Mouse (Mus musculus) CH12F3 (cell line): ENCODE data around the gene Zdhhc12.
"Not testable (repeated sequence)": the region's sequence is repeated elsewhere in the genome, so short reads cannot be mapped to it uniquely, and the experiment has no call there.

ENCODE experiments used
- in situ Hi-C: fragments of 300-500 bp; cut with MboI; formaldehyde crosslinking; loops from 2 replicates; pipeline ENCODE4 v1.14.3; 2020; ENCODE audit warnings: low sequenced_read_pairs

The Zdhhc12 gene

DNA sequence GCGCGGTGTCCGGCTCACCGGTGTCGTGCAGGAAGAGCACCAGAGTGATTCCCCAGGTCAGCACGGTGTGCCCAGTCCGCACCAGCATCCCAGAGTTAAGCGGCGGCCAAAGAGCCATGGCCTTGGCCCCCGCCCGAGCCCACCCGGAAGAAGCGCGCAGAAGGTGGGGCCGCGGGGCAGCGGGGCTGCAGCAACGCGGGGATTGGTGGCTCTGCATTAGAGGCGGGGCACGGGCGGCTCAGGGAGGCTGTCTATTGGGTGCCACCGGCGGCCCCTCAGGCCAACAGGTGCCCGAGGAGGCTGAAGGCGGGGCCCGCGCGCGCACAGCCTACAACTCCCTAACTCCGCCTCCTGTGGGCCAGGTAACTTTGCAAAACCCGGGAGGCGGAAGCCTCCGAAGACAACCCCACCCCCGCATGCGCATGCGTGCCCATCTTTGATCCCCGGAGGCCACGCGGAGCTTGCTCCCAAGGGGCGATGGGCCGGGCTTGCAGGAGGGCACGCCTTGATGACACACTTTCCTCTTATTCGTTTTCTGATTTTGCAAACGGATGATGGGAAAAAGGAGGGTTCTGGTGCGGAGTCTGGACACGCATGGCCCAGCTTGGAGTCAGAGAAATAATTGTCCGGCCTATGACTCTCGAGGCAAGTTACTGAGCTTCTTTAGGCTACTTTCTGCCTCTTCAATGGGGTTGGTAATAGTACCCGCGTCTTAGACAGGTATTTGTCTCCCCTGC, at the start of gene Zdhhc12:
Gene Zdhhc12, minus strand, starts transcription at position 178 of the 737 bp plus-strand sequence.
- in situ Hi-C loops: no loop called here

DNA sequence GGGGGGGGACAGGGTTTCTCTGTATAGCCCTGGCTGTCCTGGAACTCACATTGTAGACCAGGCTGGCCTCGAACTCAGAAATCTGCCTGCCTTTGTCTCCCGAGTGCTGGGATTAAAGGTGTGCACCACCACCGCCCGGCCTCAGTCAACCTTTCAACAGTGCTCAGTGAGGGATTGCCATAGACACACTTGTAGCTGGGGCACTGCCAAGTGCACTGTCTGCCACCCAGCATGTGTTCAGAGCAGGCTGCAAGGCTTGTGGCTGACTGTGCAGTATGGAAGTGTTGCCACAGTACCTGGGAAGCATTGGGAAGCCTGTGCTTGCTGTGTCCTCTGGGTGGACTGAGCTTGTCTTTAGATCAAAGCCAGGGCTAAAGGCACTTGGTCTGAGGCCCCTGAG, 46.6 kb upstream of the Zdhhc12 start:
- in situ Hi-C loops: not testable (repeated sequence)

DNA sequence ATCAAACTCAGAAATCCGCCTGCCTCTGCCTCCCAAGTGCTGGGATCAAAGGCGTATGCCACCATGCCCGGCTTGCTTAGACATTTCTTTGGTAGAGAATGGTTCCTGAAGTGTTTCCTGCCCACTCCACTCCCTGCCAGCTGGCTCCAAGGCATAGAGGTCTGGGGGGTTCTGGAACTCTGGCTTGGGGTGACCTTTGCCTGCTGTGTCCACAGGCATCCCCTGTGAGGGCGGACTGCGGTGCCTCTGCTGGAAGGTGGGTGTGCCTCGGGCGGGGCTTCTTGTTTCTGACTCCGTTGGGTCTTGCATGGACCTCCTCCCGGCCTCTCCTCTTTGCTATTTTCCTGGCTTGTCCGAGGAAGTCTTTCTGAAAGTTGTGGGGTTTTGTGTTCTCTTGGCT, 43.0 kb upstream of the Zdhhc12 start:
- in situ Hi-C loops: no loop called here

DNA sequence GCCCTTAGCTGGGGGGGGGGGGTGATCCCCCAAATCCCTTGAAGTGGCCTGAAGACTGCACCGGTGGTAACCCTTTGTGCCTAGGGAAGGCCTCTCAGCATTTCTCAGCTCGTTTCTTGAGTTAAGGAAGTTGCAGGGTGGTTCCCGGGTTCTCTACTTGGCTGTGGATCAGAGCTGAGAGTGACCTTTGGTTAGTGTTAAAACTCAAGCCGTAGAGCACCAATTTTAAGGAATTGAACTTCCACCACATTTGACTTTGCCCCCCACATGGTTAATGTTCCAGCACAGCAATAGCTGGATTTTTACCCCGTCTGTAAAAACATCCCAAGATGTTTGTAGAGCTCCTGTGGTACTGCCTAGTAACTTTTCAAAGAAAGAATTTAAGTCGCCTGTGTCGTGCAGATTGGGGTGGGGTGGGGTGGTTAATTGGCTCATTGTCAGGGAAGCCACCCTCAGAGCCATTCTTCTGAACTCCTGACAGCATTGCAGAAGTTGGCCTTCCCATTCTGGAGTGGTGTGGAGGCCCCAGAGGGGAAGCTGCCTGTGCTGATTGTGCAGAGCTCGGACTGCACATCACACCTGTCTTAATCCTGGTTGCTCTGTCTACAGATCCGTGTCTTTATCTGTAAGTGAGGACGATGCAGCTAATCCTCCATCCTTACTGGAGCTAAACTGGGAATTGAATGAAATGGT, 41.6 kb upstream of the Zdhhc12 start:
- in situ Hi-C loops: no loop called here

DNA sequence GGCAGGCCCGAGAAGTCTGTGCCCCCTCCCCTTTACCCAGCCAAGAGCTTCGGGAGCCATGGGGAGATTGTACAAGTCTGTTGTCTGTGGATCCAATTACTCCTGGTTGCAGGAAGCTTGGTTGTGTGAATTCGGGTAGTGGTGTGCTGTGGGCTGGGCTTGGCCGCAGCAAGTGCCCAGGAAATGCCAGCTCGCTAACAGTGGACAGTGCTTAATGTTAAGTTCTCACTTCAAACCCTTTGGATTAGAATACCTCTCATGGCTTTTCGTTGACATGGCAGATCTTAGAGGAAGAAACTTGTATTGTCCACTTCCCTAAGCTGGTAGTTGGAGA, 40.9 kb upstream of the Zdhhc12 start:
- in situ Hi-C loops: no loop called here

DNA sequence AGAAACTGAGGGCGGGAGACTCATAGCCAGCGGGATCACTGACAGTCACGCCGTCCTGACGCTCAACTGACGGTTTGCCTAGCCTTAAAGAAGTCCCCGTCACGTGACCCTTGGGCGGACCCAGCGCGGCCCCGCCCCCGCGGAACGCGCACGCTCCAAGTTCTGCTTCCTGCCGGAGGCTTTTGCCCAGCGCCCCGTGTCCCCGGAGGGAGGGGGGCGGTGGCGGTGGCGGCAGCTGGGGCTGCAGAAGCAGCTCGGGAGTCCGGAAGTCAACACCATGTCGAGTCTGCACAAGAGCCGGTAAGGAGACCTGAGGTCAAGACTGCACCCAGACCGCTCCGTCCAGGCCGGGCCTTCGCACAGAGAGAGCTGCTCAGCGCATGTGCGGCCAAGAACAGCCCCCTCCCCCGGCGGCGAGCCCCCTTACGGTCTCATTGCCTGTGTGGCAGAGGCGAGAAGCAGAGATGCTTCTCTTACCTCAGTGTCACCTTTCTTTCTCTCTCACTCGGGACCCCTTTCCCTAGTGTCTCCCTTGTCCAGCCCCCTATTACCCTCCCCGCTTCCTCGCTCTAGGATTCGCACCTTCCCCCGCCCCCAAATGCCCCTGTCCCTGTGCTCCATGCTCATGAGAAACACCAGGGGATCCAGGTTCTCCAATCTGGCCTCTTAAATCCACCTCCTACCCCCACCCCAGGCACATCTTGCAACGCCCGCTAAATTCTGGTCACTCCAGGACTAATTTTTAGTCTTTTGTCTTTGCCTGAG, 40.3 kb upstream of the Zdhhc12 start, which contains the start of gene Tbc1d13:
Gene Tbc1d13, plus strand, starts transcription at position 134 of the 765 bp plus-strand sequence.
- in situ Hi-C loops: no loop called here

DNA sequence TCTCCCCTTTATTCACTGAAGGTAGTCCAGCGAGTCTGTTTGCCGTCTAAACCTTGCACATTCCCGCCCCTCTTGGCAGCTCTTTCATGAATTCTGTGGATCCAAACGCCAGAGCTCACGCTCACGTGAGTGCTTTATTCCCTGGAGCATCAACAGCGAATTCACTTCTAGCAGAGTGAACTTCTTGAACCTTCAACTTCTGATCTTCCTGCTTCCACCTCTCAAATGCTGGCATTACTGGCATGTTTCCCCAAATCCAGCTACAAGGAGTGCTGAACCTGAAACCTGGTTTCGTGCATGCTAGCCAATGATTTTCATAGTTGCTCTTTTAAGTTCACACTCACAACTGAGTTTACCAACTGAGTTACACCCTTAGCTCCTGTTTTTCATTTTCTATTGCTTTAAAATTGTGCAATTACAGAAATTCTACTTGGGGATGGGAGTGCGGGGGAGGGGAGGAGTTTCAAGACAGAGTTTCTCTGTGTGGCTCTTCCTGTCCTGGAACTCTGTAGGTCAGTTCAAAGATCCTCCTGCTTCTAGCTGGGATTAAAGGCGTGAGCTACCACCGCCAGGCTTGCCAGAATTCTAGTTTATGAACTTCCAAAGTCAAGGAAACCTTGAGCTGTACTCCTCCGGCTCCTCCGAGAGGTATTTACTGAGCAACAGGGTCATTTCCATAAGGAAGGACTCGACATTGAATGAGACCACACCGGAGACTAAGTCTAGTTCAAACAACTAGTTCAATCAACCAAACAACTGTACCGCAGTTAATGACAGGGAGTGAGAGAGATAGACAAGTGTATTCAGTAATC, 39.6 kb upstream of the Zdhhc12 start:
- in situ Hi-C loops: no loop called here

DNA sequence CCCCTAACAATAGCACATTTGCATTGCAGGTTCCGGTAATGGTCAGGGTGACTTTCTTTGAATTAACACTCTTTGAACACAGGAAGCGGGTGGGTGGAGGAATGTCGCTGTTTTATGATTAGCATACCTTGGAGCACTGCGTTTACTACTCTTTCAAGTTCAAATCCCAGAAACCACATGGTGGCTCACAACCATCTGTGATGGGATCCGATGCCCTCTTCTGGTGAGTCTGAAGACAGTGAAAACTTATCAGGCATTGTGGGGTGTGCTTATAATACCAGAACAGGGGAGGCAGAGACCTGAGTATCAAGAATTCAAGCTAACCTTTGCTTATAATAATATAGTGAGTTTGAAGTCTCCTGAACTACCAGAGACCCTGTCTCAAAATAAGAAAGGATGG, 37.8 kb upstream of the Zdhhc12 start:
- in situ Hi-C loops: not testable (repeated sequence)

DNA sequence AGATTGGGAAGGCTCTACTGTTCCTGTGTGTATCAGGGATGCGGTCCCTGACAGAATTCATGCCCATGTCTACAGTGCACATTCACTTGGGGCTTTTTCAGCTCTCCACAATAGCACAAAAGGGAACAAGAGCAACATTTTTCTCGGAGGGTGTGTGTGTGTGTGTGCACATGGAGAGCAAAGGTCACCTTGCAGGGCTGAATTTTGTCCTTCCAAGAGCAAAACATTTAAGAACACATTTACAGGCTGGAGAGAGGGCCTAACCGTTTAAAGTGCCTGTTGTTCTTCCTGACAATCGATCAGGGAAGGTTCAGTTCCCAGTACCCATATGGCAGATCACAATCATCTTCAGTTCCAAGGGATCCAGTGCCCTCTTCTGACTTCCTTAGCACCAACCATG, 36.7 kb upstream of the Zdhhc12 start:
- in situ Hi-C loops: no loop called here

DNA sequence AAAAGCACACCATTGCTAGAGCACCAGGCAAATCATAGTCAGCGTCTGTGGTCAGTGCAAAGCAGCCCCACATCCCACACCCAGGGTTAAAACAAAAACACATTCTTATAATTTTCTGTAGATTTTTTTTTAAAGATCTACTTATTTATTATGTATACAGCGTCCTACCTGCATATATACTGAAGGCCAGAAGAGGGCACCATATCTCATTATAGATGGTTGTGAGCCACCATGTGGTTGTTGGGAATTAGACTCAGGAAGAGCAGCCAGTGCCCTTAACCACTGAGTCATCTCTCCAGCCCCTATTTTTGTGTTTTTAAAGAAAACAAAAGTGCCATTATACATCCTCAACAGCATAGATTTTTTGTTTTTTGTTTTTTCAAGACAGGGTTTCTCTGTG, 35.3 kb upstream of the Zdhhc12 start:
- in situ Hi-C loops: no loop called here

DNA sequence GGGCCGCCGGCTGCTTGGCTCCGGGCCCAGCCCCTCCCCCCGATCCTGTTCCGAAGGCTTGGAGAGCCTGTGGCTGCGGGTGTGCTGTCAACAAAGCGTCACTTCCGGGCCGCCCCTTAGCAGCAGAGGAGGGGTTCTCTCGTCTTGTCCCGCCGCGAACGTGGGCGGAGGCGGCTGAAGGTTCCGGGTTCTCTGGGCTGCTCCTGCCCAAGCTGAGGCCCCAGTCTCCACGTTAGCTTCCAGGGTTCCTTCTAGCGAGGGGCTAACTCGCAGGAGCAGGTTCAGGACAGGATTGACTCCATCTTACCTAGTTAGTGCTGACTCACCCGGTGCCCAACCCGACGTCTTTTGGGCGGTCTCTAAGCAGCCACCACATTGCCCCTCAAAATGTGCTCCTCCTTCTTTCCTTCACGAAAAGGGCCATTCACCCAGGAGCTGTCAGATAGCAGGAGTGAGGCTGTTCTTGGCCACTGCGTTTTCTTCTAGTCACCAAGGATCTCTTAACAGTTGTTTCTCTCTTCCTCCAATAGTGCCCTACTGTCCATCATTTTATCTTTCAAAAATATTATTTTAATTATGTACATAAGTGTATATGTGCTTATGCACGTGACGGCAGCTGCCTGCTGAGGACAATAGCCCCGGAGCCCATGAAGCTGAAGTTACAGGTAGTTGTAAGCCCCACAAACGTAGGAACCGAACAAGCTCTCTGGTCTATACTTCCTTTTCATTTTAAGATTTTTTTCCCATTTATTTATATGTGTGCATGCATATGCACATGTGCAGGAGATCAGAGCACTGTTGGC, 31.2 kb upstream of the Zdhhc12 start, which contains the start of gene Zer1:
Gene Zer1, minus strand, starts transcription at position 114 of the 803 bp plus-strand sequence.
- in situ Hi-C loops: no loop called here

DNA sequence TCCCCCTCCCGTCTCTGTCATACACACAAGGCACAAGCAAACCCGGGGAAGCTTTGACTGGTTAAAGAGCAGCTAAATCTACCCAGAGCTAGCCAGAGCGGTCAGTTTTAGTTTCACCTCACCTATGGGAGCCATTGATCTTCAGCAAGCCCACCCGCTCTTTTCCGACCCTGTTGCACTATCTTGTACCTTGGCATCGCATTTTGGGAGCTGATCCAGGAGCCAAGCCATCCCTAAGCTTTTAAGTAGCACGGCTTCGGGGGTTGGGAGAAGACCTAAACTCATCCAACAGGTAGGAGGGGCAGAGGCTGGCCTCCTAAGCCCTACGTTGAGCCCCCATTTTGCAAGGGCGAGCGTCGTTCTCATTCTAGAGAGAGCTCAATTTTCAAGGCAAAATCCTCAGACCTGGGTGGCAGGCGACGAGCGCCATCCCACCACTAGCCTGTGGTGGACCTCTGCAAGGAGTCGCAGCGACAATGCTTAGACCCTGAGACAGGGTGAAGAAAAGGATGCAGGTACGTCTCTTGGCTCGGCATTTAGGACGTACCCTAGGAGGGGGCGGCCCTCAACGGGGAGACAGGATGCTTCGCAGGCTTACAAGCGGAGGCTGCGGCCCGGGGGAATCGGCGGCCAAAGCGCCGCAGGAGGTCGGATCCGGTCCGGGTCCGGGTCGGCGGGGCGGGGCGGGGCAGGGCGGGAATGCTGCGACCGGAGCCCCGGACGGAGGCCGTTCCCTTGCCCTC, 30.5 kb upstream of the Zdhhc12 start:
- in situ Hi-C loops: no loop called here

DNA sequence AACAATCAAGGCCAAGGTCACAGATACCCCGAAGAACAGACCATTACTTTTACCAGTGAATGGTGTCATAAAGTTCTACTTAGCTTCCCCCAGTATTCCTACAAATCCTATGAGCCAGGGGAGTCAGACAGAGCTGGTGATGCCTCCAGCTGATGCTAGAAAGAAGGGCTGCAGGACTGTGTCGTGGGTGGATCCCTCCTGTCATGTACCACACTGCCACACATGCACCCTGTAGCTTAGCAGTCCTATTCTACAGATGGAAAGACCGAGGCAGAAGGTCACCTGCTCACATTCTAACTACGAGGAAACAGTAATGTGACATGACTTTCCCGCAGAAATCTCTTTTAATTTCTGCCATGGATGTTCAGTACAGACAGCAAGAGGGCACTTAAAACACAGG, 29.3 kb upstream of the Zdhhc12 start:
- in situ Hi-C loops: no loop called here

DNA sequence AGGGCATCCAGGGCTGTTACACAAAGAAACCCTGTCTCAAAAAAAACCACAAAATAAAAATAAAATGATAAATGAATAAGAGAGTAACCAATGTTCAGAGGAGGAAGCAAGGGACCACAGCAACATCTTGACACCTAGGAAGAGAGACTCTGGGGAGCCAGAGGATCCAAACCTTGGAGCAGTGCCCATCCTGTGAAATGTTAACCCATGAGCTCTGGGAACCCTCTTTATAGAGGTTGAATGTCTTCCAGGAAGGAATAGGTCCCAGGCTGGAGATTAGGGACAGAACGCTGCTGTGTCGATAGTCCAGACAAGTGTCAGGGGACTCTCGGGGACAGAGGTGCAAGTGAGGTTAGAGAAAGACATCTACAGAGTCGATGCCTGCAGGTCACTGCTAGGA, 26.8 kb upstream of the Zdhhc12 start:
- in situ Hi-C loops: no loop called here

DNA sequence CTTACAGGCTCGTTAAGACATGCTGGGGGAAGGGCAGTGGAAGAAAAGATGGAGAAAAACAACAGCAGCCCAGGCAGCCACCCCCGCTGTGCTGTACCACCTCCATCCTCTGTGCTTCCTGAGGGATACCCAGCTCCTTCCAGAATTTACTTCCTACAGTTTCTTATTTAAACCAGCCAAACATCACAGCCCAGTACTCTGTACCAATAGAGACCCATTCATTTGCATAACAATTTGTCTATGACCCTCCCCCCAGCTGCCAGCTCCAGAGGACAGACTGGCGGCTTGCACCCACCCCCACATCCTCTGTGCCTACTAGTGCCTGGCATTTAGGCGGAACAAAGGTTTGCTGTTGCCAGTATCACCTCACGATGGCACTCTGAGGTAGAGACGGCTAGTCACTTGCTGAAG, 26.2 kb upstream of the Zdhhc12 start:
- in situ Hi-C loops: no loop called here

DNA sequence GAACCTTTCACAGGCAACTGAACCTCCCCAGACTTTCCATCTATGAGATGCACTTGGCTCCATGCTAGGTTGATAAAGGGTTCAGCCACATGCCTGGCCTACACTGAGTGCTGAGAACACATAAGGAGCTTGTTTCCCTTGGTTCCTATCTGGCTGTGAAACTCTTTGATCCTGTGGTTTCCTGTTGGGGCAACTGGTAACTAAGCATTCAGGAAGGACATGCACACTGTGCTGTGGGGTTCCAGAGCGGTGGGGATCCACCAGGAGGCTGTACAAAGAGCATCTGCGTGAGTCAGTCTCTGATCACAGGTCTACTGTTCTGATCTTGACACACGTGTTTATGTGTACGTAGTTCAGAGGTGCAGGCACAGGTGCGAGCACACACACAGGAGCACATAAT, 19.1 kb upstream of the Zdhhc12 start:
- in situ Hi-C loops: no loop called here

DNA sequence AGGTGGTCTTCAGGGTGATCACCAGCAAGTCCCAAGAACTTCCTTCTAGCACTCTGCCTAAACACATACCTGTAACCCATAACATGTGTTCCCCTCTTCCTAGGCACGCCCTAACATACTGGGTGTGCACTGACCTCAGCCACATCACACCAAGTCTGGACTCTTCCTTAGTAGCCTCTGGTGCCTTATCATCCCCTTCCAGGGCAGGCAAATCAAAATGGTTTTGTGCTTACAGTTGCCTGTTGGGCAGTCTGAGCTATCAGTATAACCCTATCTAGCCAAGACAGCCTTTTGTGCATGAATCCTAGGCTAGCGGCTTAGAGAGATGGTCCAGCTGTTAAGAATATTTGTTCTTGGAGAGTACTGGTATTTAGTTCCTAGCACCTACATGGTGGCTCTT, 18.1 kb upstream of the Zdhhc12 start:
- in situ Hi-C loops: no loop called here

DNA sequence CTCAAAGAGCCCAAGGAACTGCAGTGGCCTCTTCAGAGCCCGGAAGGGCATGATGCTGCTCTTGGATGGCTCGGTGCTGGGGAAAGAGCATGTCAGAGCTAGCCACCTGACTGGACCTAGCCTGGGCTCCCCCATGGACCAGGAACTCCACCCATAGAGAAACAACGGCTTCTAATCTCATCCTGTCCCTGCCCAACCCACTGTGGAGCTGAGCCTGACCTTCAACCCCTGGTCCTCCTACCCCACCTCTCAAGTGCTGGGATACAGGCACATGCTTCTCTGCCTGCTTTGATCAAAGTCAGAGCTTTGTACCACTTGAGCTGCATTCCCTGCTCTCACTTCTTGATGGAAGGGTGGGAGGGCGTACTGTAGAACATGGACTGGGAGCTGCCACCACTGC, 14.8 kb upstream of the Zdhhc12 start:
- in situ Hi-C loops: no loop called here

DNA sequence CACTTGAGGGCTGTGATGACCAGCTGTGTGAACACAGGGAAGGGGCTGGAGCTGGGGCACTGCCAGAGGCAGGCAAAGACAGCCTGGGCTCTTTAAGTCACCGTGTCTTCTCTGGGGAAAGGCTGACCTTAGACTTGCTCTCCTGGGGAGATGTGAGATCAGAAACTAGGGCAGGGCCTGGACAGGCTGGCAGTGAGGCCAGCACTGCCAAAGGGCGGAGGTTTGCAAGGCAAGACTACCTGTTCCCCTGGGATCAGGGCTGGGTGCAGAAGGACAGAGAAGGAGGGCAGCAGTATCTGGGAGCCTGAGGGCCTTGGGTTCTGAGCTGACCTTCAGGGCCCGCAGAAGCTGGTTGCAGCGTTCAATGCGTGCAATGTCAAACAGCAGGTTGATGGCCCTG, 14.2 kb upstream of the Zdhhc12 start:
- in situ Hi-C loops: no loop called here
